Mouse (Mus musculus) embryonic fibroblast, embryonic 13.5 days (primary cell): ENCODE measurements around the gene Rbbp4. TPM values are rescaled to one million over a fixed set of nuclear protein-coding genes. Genes with fewer than 3 reads are reported as not detected.

Source experiments
- H3K27ac ChIP-seq: 2 replicates; pipeline ENCODE4 v1.5.1; 2012; ENCODE audit warnings: low read length, control low read depth, inconsistent platforms; ENCODE audit not compliant: insufficient read depth
- H3K4me1 ChIP-seq: 2 replicates; pipeline ENCODE4 v1.6.1; 2011; ENCODE audit warnings: low read length; ENCODE audit not compliant: control insufficient read depth, insufficient read depth
- H3K4me3 ChIP-seq: 2 replicates; pipeline ENCODE4 v1.5.1; 2011; ENCODE audit warnings: mild to moderate bottlenecking, control low read depth, low read length; ENCODE audit not compliant: insufficient read depth
- CTCF ChIP-seq: IDR thresholded peaks from 2 replicates; pipeline ENCODE4 v1.5.1; 2011; ENCODE audit warnings: mild to moderate bottlenecking, control low read depth, low read length, moderate library complexity, borderline replicate concordance; ENCODE audit not compliant: insufficient read depth
- POLR2A ChIP-seq: IDR thresholded peaks from 2 replicates; pipeline ENCODE4 v1.6.1; 2011; ENCODE audit warnings: low read depth, mild to moderate bottlenecking, control low read depth, low read length, moderate library complexity
- polyA plus RNA-seq: library from polyadenylated mRNA; stranded (reverse); fragments of >200 nt; gene quantifications from 2 replicates; pipeline ENCODE4 v1.2.4, GENCODE M21; 2011; ENCODE audit warnings: low read depth; ENCODE audit not compliant: missing spikeins, insufficient read length

Gene Rbbp4
- polyA plus RNA-seq = 183 and 229 TPM in 2 replicates

DNA sequence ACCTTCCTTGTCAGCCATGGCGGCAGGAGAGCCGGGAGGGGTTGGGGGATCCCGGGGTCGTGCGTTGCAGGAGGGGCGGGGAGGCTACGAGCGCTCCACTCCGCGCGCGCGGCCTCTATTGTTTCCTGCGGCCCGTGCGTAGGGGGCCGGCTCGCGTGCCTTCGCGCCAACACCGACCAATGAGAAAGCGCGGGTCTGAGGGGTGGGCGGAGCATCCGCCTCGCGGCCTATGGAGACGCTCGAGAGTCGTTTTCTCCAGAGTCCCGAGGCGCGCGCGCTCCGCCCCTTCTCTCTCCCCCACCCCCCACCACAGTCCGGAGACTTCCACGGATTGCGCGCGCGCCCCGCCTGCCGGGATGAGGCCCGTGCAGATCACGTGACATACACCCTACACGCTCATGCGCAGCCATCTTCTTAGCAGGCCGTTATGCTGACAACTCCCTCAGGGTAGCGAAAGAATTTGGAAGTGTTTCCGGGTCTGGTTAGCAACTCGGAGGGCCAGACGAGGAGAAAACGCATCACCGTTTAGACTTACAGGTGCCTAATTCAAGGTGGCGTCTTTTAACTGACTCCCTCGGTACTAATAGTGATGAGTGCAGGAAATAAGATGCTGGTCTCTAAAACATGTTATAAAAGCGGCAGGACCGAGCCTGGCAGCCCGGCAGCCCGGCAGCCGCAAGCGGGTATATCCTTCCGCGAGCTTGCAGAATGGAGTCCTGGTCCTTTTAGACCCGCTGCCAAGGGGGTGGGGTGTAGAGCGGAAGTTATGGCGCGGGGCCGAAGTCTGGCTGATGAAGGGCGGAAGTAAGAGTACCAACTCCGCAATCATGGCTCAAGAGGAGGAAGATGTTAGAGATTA is at the start of gene Rbbp4, which contains the start of gene Zbtb8os:
Gene Rbbp4 (minus strand): TSS at position 155 of the 859 bp plus-strand sequence.
Gene Zbtb8os (plus strand): TSS at position 480 of the 859 bp plus-strand sequence.
- peak within 1 kb of the TSS; percentile 99 for H3K27ac ChIP-seq
- H3K4me3 ChIP-seq = peak within 1 kb of the TSS; percentile 86
- peaks cover 6% of the 10 kb centered on the region for H3K4me1 ChIP-seq
- TF ChIP-seq CTCF (no peak), POLR2A (peak; percentile 76)

DNA sequence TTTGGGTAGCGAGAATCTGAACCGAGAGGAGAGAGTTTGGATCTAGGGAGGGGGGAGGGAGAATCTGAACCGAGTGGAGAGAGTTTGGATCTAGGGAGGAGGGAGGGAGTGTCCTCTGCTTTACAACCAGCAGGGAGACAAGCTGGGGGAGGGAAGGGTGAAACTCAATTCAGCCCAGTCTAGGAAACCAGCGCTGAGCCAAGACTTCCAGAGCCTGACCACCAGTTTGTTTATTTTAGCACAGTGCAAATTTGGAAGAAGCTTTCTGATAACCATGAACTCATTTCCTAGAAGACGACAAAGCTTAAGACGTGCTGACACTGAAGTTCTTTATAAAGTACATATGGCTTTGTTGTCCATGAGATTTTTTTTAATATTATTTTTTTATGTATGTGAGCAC is 49.3 kb upstream of the Rbbp4 start:
- Histone ChIP-seq H3K4me1 (no peaks in the 10 kb centered on the region), H3K4me3 (no peak overlapping the region), H3K27ac (no peak overlapping the region)
- TF ChIP-seq POLR2A (no peak), CTCF (no peak)

GRCm38 (mm10) chr4:129383586-129383985 is 48.4 kb upstream of the Rbbp4 start:
- no peaks in the 10 kb centered on the region for H3K4me1 ChIP-seq
- no peak overlapping the region for H3K27ac ChIP-seq
- no peak overlapping the region for H3K4me3 ChIP-seq
- TF ChIP-seq CTCF (no peak), POLR2A (no peak)

- TF ChIP-seq POLR2A (no peak), CTCF (no peak)
- Histone ChIP-seq H3K4me3 (no peak overlapping the region), H3K27ac (no peak overlapping the region)
These were observed 47.3 kb upstream of the Rbbp4 start for GRCm38 (mm10) chr4:129382488-129382887.

DNA sequence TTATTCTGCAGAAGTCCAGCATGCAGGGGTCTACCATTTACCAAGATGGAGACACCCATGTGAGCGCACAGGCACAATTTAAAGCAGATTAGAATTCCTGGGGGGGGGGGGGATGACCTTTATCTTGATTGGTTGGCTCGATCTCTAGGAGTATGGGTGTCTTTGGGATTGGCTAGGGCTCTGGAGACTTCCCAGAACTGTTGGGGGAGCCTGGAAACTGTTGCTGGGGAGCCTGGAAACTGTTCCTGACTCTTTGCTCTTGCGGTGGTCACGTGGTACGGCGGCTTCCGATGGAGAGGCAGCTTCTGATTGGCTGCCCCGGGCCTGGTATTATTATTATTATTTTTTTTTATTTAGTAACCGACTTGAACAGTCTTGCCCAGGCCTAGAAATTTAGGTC is 46.9 kb upstream of the Rbbp4 start:
- H3K4me1 ChIP-seq = no peaks in the 10 kb centered on the region
- no peak overlapping the region for H3K4me3 ChIP-seq
- H3K27ac ChIP-seq = no peak overlapping the region
- TF ChIP-seq CTCF (no peak), POLR2A (no peak)

More at GRCm38 (mm10) chr4:129382488-129382887, 47.3 kb upstream of the Rbbp4 start:
- no peaks in the 10 kb centered on the region for H3K4me1 ChIP-seq

DNA sequence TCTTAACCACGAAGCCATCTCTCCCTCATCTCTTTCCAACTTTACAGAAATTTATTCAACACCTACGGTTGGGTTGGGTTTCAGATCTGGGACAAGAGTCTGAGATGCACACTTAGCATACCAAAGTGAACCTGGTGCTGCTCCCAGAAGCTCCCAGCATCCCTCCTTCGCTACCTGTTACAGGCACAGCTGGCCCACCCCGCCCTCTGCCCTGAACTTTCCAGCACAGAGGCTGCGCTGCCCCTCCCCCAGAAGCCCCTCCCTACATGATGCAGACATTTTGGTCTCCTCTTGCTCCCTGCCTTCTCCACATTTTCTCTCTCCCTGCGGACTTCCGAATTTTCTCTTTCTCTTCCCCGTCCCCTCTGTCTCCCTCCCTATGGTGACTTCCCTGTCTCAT is 46.0 kb upstream of the Rbbp4 start:
- Histone ChIP-seq H3K4me1 (no peaks in the 10 kb centered on the region), H3K27ac (no peak overlapping the region), H3K4me3 (no peak overlapping the region)
- TF ChIP-seq POLR2A (no peak), CTCF (no peak)

DNA sequence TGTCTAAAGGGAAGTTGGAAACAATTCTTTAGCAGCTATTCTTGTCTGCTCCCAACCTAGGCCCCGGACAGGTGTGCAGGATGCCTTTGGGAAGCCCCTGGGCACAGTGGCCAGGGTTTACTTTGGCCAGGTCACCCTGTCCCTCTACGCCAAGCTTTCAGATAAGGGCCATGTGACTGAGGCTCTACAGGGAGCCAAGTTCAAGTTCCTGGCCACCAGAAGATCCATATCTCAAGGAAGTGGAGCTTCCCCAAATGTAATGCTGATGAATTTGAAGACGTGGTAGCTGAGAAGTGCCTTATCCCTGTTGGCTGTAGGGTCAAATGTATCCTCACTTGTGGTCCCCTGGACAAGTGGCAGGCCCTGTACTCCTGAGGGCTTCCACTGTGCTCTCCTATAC is 44.6 kb upstream of the Rbbp4 start:
- Histone ChIP-seq H3K4me1 (no peaks in the 10 kb centered on the region), H3K4me3 (no peak overlapping the region), H3K27ac (no peak overlapping the region)
- TF ChIP-seq CTCF = no peak
- TF ChIP-seq POLR2A = no peak

- H3K27ac ChIP-seq = peak within 1 kb of the TSS; percentile 30
- no peaks in the 10 kb centered on the region for H3K4me1 ChIP-seq
- TF ChIP-seq POLR2A (no peak), CTCF (no peak)
- H3K4me3 ChIP-seq = peak within 1 kb of the TSS; percentile 55
These were observed 42.6 kb upstream of the Rbbp4 start, which contains the start of gene Zbtb8a for GRCm38 (mm10) chr4:129377601-129378390. Gene Zbtb8a, minus strand, starts transcription at chr4:129378116.

GRCm38 (mm10) chr4:129376961-129377545 is 41.9 kb upstream of the Rbbp4 start:
- Histone ChIP-seq H3K4me3 (peak overlapping the region; percentile 48), H3K4me1 (no peaks in the 10 kb centered on the region), H3K27ac (no peak overlapping the region)
- TF ChIP-seq CTCF (no peak), POLR2A (peak; percentile 34)

- H3K4me3 ChIP-seq = no peak overlapping the region
- TF ChIP-seq CTCF = no peak
- no peak for TF ChIP-seq POLR2A
- no peaks in the 10 kb centered on the region for H3K4me1 ChIP-seq
- H3K27ac ChIP-seq = no peak overlapping the region
These were observed 40.7 kb upstream of the Rbbp4 start for GRCm38 (mm10) chr4:129375821-129376220.
